Mouse (Mus musculus): Measurements from ENCODE around the gene D430042O09Rik. TPM values are rescaled to one million over a fixed set of nuclear protein-coding genes. Genes with fewer than 3 reads are reported as not detected.

Gene D430042O09Rik
- polyA plus RNA-seq, 1 experiment = 5.5 TPM

GRCm38 (mm10) chr7:125772961-125773571, 65.4 kb downstream of the D430042O09Rik start:
- Histone ChIP-seq H3K79me2 (ENCODE audit: control insufficient read depth, insufficient read depth) (no peaks in the 10 kb centered on the region), H3K4me3 (no peak overlapping the region), H3K36me3 (ENCODE audit: control insufficient read depth, insufficient read depth) (no peaks in the 10 kb centered on the region), H3K27me3 (ENCODE audit: control insufficient read depth, insufficient read depth, insufficient read length) (no peaks in the 10 kb centered on the region), H3ac (ENCODE audit: control insufficient read depth, insufficient read length) (no peak overlapping the region), H3K4me2 (ENCODE audit: low read depth) (no peak overlapping the region)
- TF ChIP-seq POLR2A (IDR thresholded peaks at IDR 0.05; ENCODE audit: insufficient read length, low read depth) (no peak), TCF12 (IDR thresholded peaks at IDR 0.05; ENCODE audit: insufficient read depth, poor library complexity, severe bottlenecking) (no peak), MYOD1 (IDR thresholded peaks at IDR 0.05; ENCODE audit: control insufficient read depth in 1 of 3, insufficient read length in 2 of 3, low read depth in 2 of 3) (no peak), E2F4 (IDR thresholded peaks at IDR 0.05; ENCODE audit: insufficient read depth) (no peak), MYOG (IDR thresholded peaks at IDR 0.05; ENCODE audit: control insufficient read depth in 1 of 3, insufficient read depth in 1 of 3, insufficient read length in 2 of 3, low read depth in 2 of 3) (no peak), TCF3 (IDR thresholded peaks at IDR 0.05; ENCODE audit: insufficient read length, low read depth) (no peak), CEBPB (IDR thresholded peaks at IDR 0.05; ENCODE audit: insufficient read depth, poor library complexity, severe bottlenecking) (no peak), MAX (IDR thresholded peaks at IDR 0.05; ENCODE audit: low read depth) (no peak), POLR2AphosphoS2 (IDR thresholded peaks at IDR 0.05; ENCODE audit: insufficient read length, low read depth) (no peak), USF1 (IDR thresholded peaks at IDR 0.05; ENCODE audit: low read depth) (no peak), REST (IDR thresholded peaks at IDR 0.05; ENCODE audit: insufficient read depth, insufficient read length) (no peak), SRF (IDR thresholded peaks at IDR 0.05; ENCODE audit: control insufficient read depth, insufficient read length, low read depth) (no peak)

- H3K27me3 ChIP-seq (ENCODE audit: control insufficient read depth, insufficient read depth, insufficient read length) = no peaks in the 10 kb centered on the region
- no peaks in the 10 kb centered on the region for H3K36me3 ChIP-seq (ENCODE audit: control insufficient read depth, insufficient read depth)
- H3K79me2 ChIP-seq (ENCODE audit: control insufficient read depth, insufficient read depth) = no peaks in the 10 kb centered on the region
- no peak overlapping the region for H3K4me2 ChIP-seq (ENCODE audit: low read depth)
- no peak overlapping the region for H3ac ChIP-seq (ENCODE audit: control insufficient read depth, insufficient read length)
- H3K4me3 ChIP-seq = no peak overlapping the region
- no peak for TF ChIP-seq CEBPB (IDR thresholded peaks at IDR 0.05; ENCODE audit: insufficient read depth, poor library complexity, severe bottlenecking)
These were observed 75.5 kb downstream of the D430042O09Rik start for GRCm38 (mm10) chr7:125783206-125783605.

GRCm38 (mm10) chr7:125786105-125786504, 78.4 kb downstream of the D430042O09Rik start:
- Histone ChIP-seq H3K27me3 (ENCODE audit: control insufficient read depth, insufficient read depth, insufficient read length) (no peaks in the 10 kb centered on the region), H3K79me2 (ENCODE audit: control insufficient read depth, insufficient read depth) (no peaks in the 10 kb centered on the region), H3K4me2 (ENCODE audit: low read depth) (peak overlapping the region; percentile 54), H3ac (ENCODE audit: control insufficient read depth, insufficient read length) (no peak overlapping the region), H3K4me3 (no peak overlapping the region), H3K36me3 (ENCODE audit: control insufficient read depth, insufficient read depth) (no peaks in the 10 kb centered on the region)
- TF ChIP-seq TCF3 (IDR thresholded peaks at IDR 0.05; ENCODE audit: insufficient read length, low read depth) (no peak), MYOD1 (IDR thresholded peaks at IDR 0.05; ENCODE audit: control insufficient read depth in 1 of 3, insufficient read length in 2 of 3, low read depth in 2 of 3) (no peak), REST (IDR thresholded peaks at IDR 0.05; ENCODE audit: insufficient read depth, insufficient read length) (no peak), USF1 (IDR thresholded peaks at IDR 0.05; ENCODE audit: low read depth) (no peak), POLR2AphosphoS2 (IDR thresholded peaks at IDR 0.05; ENCODE audit: insufficient read length, low read depth) (no peak), E2F4 (IDR thresholded peaks at IDR 0.05; ENCODE audit: insufficient read depth) (no peak), MYOG (IDR thresholded peaks at IDR 0.05; ENCODE audit: control insufficient read depth in 1 of 3, insufficient read depth in 1 of 3, insufficient read length in 2 of 3, low read depth in 2 of 3) (no peak), TCF12 (IDR thresholded peaks at IDR 0.05; ENCODE audit: insufficient read depth, poor library complexity, severe bottlenecking) (no peak), CEBPB (IDR thresholded peaks at IDR 0.05; ENCODE audit: insufficient read depth, poor library complexity, severe bottlenecking) (no peak)

GRCm38 (mm10) chr7:125787046-125787445, 79.4 kb downstream of the D430042O09Rik start:
- Histone ChIP-seq H3ac (ENCODE audit: control insufficient read depth, insufficient read length) (no peak overlapping the region), H3K4me3 (no peak overlapping the region), H3K79me2 (ENCODE audit: control insufficient read depth, insufficient read depth) (no peaks in the 10 kb centered on the region), H3K4me2 (ENCODE audit: low read depth) (peak overlapping the region; percentile 54), H3K27me3 (ENCODE audit: control insufficient read depth, insufficient read depth, insufficient read length) (no peaks in the 10 kb centered on the region), H3K36me3 (ENCODE audit: control insufficient read depth, insufficient read depth) (no peaks in the 10 kb centered on the region)
- TF ChIP-seq REST (IDR thresholded peaks at IDR 0.05; ENCODE audit: insufficient read depth, insufficient read length) (no peak), MYOG (IDR thresholded peaks at IDR 0.05; ENCODE audit: control insufficient read depth in 1 of 3, insufficient read depth in 1 of 3, insufficient read length in 2 of 3, low read depth in 2 of 3) (peak in 2 of 3 experiments; percentile 38 to 61), MYOD1 (IDR thresholded peaks at IDR 0.05; ENCODE audit: control insufficient read depth in 1 of 3, insufficient read length in 2 of 3, low read depth in 2 of 3) (peak in 2 of 3 experiments; percentile 52 to 77), TCF3 (IDR thresholded peaks at IDR 0.05; ENCODE audit: insufficient read length, low read depth) (no peak)

- no peak overlapping the region for H3K4me2 ChIP-seq (ENCODE audit: low read depth)
- H3ac ChIP-seq (ENCODE audit: control insufficient read depth, insufficient read length) = no peak overlapping the region
- H3K79me2 ChIP-seq (ENCODE audit: control insufficient read depth, insufficient read depth) = no peaks in the 10 kb centered on the region
- H3K27me3 ChIP-seq (ENCODE audit: control insufficient read depth, insufficient read depth, insufficient read length) = no peaks in the 10 kb centered on the region
- no peak overlapping the region for H3K4me3 ChIP-seq
- TF ChIP-seq MYOD1 (IDR thresholded peaks at IDR 0.05; ENCODE audit: control insufficient read depth in 1 of 3, insufficient read length in 2 of 3, low read depth in 2 of 3) (no peak), MYOG (IDR thresholded peaks at IDR 0.05; ENCODE audit: control insufficient read depth in 1 of 3, insufficient read depth in 1 of 3, insufficient read length in 2 of 3, low read depth in 2 of 3) (no peak)
- H3K36me3 ChIP-seq (ENCODE audit: control insufficient read depth, insufficient read depth) = no peaks in the 10 kb centered on the region
These were observed 82.4 kb downstream of the D430042O09Rik start for GRCm38 (mm10) chr7:125790039-125790438.
